Mouse (Mus musculus): Measurements from ENCODE around the gene Gm29094.

Gm29094 gene

GRCm38 (mm10) chr9:89256556-89257335 lies 57.6 kb downstream of the Gm29094 start:
- no peak for DNase-seq

- no peak for DNase-seq
Measured at GRCm38 (mm10) chr9:89263968-89264367, 64.8 kb downstream of the Gm29094 start.

- DNase-seq = no peak
Measured at GRCm38 (mm10) chr9:89264571-89264970, 65.4 kb downstream of the Gm29094 start.
